Mouse (Mus musculus): ENCODE data around the gene Qpctl.

DNA sequence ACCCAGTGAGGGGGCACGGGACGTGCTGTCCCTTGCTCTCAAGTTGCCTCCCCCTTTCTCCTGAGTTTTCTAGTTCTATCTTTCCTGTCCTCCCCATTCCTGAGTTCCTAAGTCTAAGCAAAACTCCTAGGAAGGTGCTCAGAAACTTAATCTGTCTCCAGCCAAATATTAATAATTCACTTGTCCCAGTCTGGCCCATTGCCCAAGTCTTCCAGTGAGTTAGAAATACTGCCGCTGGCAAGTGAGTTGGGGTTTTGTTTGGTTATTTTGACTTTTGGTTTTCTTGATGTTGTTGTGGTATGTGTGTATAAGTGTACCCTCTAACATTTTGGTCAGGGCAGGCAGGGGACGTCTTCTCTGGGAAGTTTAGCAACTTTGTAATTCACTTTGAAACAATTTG lies 27.4 kb downstream of the Qpctl start:
- no peak for TF ChIP-seq POLR2A (IDR thresholded peaks at IDR 0.05; ENCODE audit: borderline replicate concordance, extremely low read depth, insufficient read depth, insufficient read length, poor library complexity, severe bottlenecking)
- no peak for TF ChIP-seq CTCF (IDR thresholded peaks at IDR 0.05; ENCODE audit: borderline replicate concordance, extremely low read depth, insufficient read depth, insufficient read length)

Data from brain, embryonic 14.5 days (tissue).